Mouse (Mus musculus) liver, embryonic 18 days (tissue): ENCODE results near the gene Gm21312. TPM values are rescaled to one million over a fixed set of nuclear protein-coding genes. Genes with fewer than 3 reads are reported as not detected.

Experiments used
- polyA plus RNA-seq: library from polyadenylated mRNA; depleted of rRNA; stranded (reverse); fragments of >200 nt; gene quantifications from 2 replicates; pipeline ENCODE4 v1.2.3, GENCODE M21; 2012; rRNA removed

Gene Gm21312
- polyA plus RNA-seq, result not detected in 2 replicates

GRCm38 (mm10) chr10:104176724-104177123, at the start of gene Gm21312:
TSS of gene Gm21312 (plus strand) at chr10:104177024.

GRCm38 (mm10) chr10:104142687-104143086, 34.1 kb upstream of the Gm21312 start, which contains the start of gene Gm21293:
TSS of gene Gm21293 (plus strand) at chr10:104142987.

GRCm38 (mm10) chr10:104151197-104151596, 25.6 kb upstream of the Gm21312 start, which contains the start of gene Gm6763:
TSS of gene Gm6763 (plus strand) at chr10:104151497.

GRCm38 (mm10) chr10:104159706-104160105, 17.1 kb upstream of the Gm21312 start, which contains the start of gene Gm8764:
TSS of gene Gm8764 (plus strand) at chr10:104160006.

GRCm38 (mm10) chr10:104168215-104168614, 8.6 kb upstream of the Gm21312 start, which contains the start of gene Gm21304:
TSS of gene Gm21304 (plus strand) at chr10:104168515.

GRCm38 (mm10) chr10:104185233-104185632, 8.4 kb downstream of the Gm21312 start, which contains the start of gene Gm20765:
TSS of gene Gm20765 (plus strand) at chr10:104185533.

GRCm38 (mm10) chr10:104193742-104194141, 16.9 kb downstream of the Gm21312 start, which contains the start of gene Gm4340:
TSS of gene Gm4340 (plus strand) at chr10:104194042.

Other genes starting within 250 kb of the Gm21312 start
- gene Gm21293, start 34.0 kb upstream of the Gm21312 start, polyA plus RNA-seq, result not detected in 2 replicates
- not detected in 2 replicates for gene Gm6763, start 25.5 kb upstream of the Gm21312 start, polyA plus RNA-seq
- not detected in 2 replicates for gene Gm8764, start 17.0 kb upstream of the Gm21312 start, polyA plus RNA-seq
- gene Gm21304, start 8.5 kb upstream of the Gm21312 start, polyA plus RNA-seq, result not detected in 2 replicates
- gene Gm20765, start 8.5 kb downstream of the Gm21312 start, polyA plus RNA-seq, result not detected in 2 replicates
- not detected in 2 replicates for gene Gm4340, start 17.0 kb downstream of the Gm21312 start, polyA plus RNA-seq